Mouse (Mus musculus) liver, embryonic 13.5 days (tissue): ENCODE data around the gene Afg1l. TPM values are rescaled to one million over a fixed set of nuclear protein-coding genes. Genes with fewer than 3 reads are reported as not detected.
A peak's percentile ranks its signal among the peaks of the same experiment; 100 is the strongest.

Experiments used
- ATAC-seq: fragments of 200-750 bp; cut with Nextera tagmentation; 2 replicates; pipeline ENCODE4 v1.8.0; 2017; ENCODE audit warnings: low read depth, mild to moderate bottlenecking, moderate number of reproducible peaks, moderate library complexity
- DNase-seq: peaks from one replicate; pipeline ENCODE4 v3.0.0; 2022
- H3K27ac ChIP-seq: fragments of 300-500 bp; sonication (generic); 2 replicates; pipeline ENCODE4 v1.5.1; 2015; ENCODE audit warnings: moderate library complexity, mild to moderate bottlenecking, inconsistent platforms
- H3K27me3 ChIP-seq: fragments of 300-500 bp; sonication (generic); 2 replicates; pipeline ENCODE4 v1.6.1; 2015; ENCODE audit warnings: mild to moderate bottlenecking, inconsistent platforms
- H3K36me3 ChIP-seq: fragments of 300-500 bp; sonication (generic); 2 replicates; pipeline ENCODE4 v1.6.1; 2015; ENCODE audit warnings: mild to moderate bottlenecking, inconsistent platforms
- H3K4me1 ChIP-seq: fragments of 300-500 bp; sonication (generic); replicated peaks from 2 replicates; pipeline ENCODE4 v1.6.1; 2015; ENCODE audit warnings: inconsistent platforms
- H3K4me2 ChIP-seq: fragments of 300-500 bp; sonication (generic); 2 replicates; pipeline ENCODE4 v1.6.1; 2015; ENCODE audit warnings: inconsistent platforms, mild to moderate bottlenecking, moderate library complexity
- H3K4me3 ChIP-seq: fragments of 300-500 bp; sonication (generic); replicated peaks from 2 replicates; pipeline ENCODE4 v1.5.1; 2015; ENCODE audit warnings: mild to moderate bottlenecking, inconsistent platforms
- H3K9ac ChIP-seq: fragments of 300-500 bp; sonication (generic); 2 replicates; pipeline ENCODE4 v1.6.1; 2015; ENCODE audit warnings: mild to moderate bottlenecking, inconsistent platforms
- H3K9me3 ChIP-seq: fragments of 300-500 bp; sonication (generic); replicated peaks from 2 replicates; pipeline ENCODE4 v1.6.1; 2016; ENCODE audit warnings: inconsistent platforms
- WGBS: fragments of 180-500 bp; shearing (Covaris S2); methylation state at CpG from one replicate; pipeline ENCODE4 v1.1.7; 2015; ENCODE audit not compliant: insufficient replicate concordance; 5-methylcytosine and 5-hydroxymethylcytosine counted together
- polyA plus RNA-seq: library from polyadenylated mRNA; unstranded; fragments of >200 nt; fragmentation: Nextera tagmentation; extraction: Ambion mirVana; gene quantifications from 2 replicates; pipeline ENCODE4 v1.2.1, GENCODE M21; 2015

Gene Afg1l
- polyA plus RNA-seq, 1 experiment from 2014 or later = 2.4 TPM

GRCm38 (mm10) chr10:42502349-42503111 is 24.2 kb upstream of the Afg1l start:
- peak overlapping the region; percentile 99 for H3K27ac ChIP-seq
- H3K4me1 ChIP-seq = peaks cover 70% of the 10 kb centered on the region
- peak overlapping the region; percentile 99 for H3K9ac ChIP-seq
- no peaks in the 10 kb centered on the region for H3K27me3 ChIP-seq
- DNase-seq = peak; percentile 59
- peak overlapping the region; percentile 94 for H3K4me3 ChIP-seq
- peaks cover 16% of the 10 kb centered on the region for H3K36me3 ChIP-seq
- no peaks in the 10 kb centered on the region for H3K9me3 ChIP-seq
- WGBS = under 1% methylated on average over 55 of the region's 55 CpGs
- ATAC-seq = peak; percentile 44
- peak overlapping the region; percentile 77 for H3K4me2 ChIP-seq

- WGBS = under 1% methylated on average over 65 of the region's 68 CpGs
- peak within 1 kb of the TSS; percentile 99 for H3K27ac ChIP-seq
- H3K36me3 ChIP-seq = peaks cover 9% of the 10 kb centered on the region; the same call in 1 of the 2 replicates
- H3K27me3 ChIP-seq = no peaks in the 10 kb centered on the region
- H3K9me3 ChIP-seq = no peaks in the 10 kb centered on the region
- peak within 1 kb of the TSS; percentile 99 for H3K9ac ChIP-seq
- peak within 1 kb of the TSS; percentile 94 for H3K4me3 ChIP-seq
- H3K4me2 ChIP-seq = peak within 1 kb of the TSS; percentile 77
- DNase-seq = peak; percentile 99
- ATAC-seq = peak; percentile 97
- H3K4me1 ChIP-seq = peaks cover 63% of the 10 kb centered on the region
Observed at GRCm38 (mm10) chr10:42501775-42502348, 23.5 kb upstream of the Afg1l start, which contains the start of gene Snx3. Gene Snx3 (plus strand): TSS chr10:42502030.

- peaks cover 6% of the 10 kb centered on the region; the same call in 1 of the 2 replicates for H3K36me3 ChIP-seq
- peak overlapping the region; percentile 99 for H3K27ac ChIP-seq
- no peaks in the 10 kb centered on the region for H3K27me3 ChIP-seq
- no peak for DNase-seq
- WGBS = 64% methylated on average over 5 of the region's 5 CpGs
- H3K4me1 ChIP-seq = peaks cover 58% of the 10 kb centered on the region
- ATAC-seq = no peak
- H3K4me3 ChIP-seq = peak overlapping the region; percentile 94
- H3K9ac ChIP-seq = peak overlapping the region; percentile 99
- peak overlapping the region; percentile 77 for H3K4me2 ChIP-seq
- H3K9me3 ChIP-seq = no peaks in the 10 kb centered on the region
Observed at GRCm38 (mm10) chr10:42501161-42501560, 22.8 kb upstream of the Afg1l start.

- H3K27me3 ChIP-seq = no peaks in the 10 kb centered on the region
- no peak for DNase-seq
- no peak for ATAC-seq
- H3K9ac ChIP-seq = peak overlapping the region; percentile 99; the same call in 1 of the 2 replicates
- H3K36me3 ChIP-seq = peaks cover 6% of the 10 kb centered on the region; the same call in 1 of the 2 replicates
- H3K9me3 ChIP-seq = no peaks in the 10 kb centered on the region
- no peak overlapping the region for H3K4me3 ChIP-seq
- H3K4me1 ChIP-seq = peaks cover 53% of the 10 kb centered on the region
- H3K27ac ChIP-seq = peak overlapping the region; percentile 99
- H3K4me2 ChIP-seq = peak overlapping the region; percentile 77
- 86% methylated on average over 8 of the region's 8 CpGs for WGBS
Observed at GRCm38 (mm10) chr10:42500611-42501010, 22.2 kb upstream of the Afg1l start.

GRCm38 (mm10) chr10:42493000-42493399 is 14.6 kb upstream of the Afg1l start:
- Histone ChIP-seq H3K27ac (no peak overlapping the region), H3K27me3 (no peaks in the 10 kb centered on the region), H3K4me1 (peaks cover 21% of the 10 kb centered on the region), H3K9ac (no peak overlapping the region), H3K4me2 (no peak overlapping the region), H3K4me3 (no peak overlapping the region), H3K9me3 (no peaks in the 10 kb centered on the region), H3K36me3 (no peaks in the 10 kb centered on the region)
- no peak for DNase-seq
- no peak for ATAC-seq
- WGBS = 46% methylated on average over 4 of the region's 4 CpGs

GRCm38 (mm10) chr10:42492027-42492771 is 13.8 kb upstream of the Afg1l start:
- ATAC-seq (no peak), DNase-seq (no peak)
- Histone ChIP-seq H3K4me1 (peaks cover 19% of the 10 kb centered on the region), H3K9ac (no peak overlapping the region), H3K9me3 (no peaks in the 10 kb centered on the region), H3K4me3 (no peak overlapping the region), H3K4me2 (no peak overlapping the region), H3K36me3 (no peaks in the 10 kb centered on the region), H3K27me3 (no peaks in the 10 kb centered on the region), H3K27ac (no peak overlapping the region)
- WGBS = 76% methylated on average over 10 of the region's 10 CpGs

- Histone ChIP-seq H3K27me3 (no peaks in the 10 kb centered on the region), H3K4me3 (no peak overlapping the region), H3K4me1 (peaks cover 19% of the 10 kb centered on the region), H3K9me3 (no peaks in the 10 kb centered on the region), H3K4me2 (no peak overlapping the region), H3K27ac (no peak overlapping the region), H3K36me3 (no peaks in the 10 kb centered on the region), H3K9ac (no peak overlapping the region)
- DNase-seq = no peak
- ATAC-seq = no peak
- 15% methylated on average over 1 of the region's 1 CpGs for WGBS
Observed at GRCm38 (mm10) chr10:42491158-42491557, 12.8 kb upstream of the Afg1l start.

GRCm38 (mm10) chr10:42488606-42489296 is 10.4 kb upstream of the Afg1l start:
- no peaks in the 10 kb centered on the region for H3K9me3 ChIP-seq
- ATAC-seq (0 out of 2 replicates have a peak, but pooled peaks have one; percentile 31), DNase-seq (no peak)
- 35% methylated on average over 8 of the region's 8 CpGs for WGBS
- no peak overlapping the region for H3K4me3 ChIP-seq
- no peak overlapping the region for H3K9ac ChIP-seq
- H3K27me3 ChIP-seq = no peaks in the 10 kb centered on the region
- H3K27ac ChIP-seq = no peak overlapping the region
- no peak overlapping the region for H3K4me2 ChIP-seq
- H3K36me3 ChIP-seq = no peaks in the 10 kb centered on the region
- H3K4me1 ChIP-seq = peaks cover 19% of the 10 kb centered on the region

- 49% methylated on average over 4 of the region's 4 CpGs for WGBS
- H3K9me3 ChIP-seq = no peaks in the 10 kb centered on the region
- H3K27ac ChIP-seq = peak overlapping the region; percentile 97; the same call in 1 of the 2 replicates
- no peak overlapping the region for H3K9ac ChIP-seq
- H3K36me3 ChIP-seq = no peaks in the 10 kb centered on the region
- no peak overlapping the region for H3K4me2 ChIP-seq
- H3K4me1 ChIP-seq = peaks cover 61% of the 10 kb centered on the region
- H3K4me3 ChIP-seq = no peak overlapping the region
- H3K27me3 ChIP-seq = no peaks in the 10 kb centered on the region
- ATAC-seq = peak; percentile 36
- peak; percentile 35 for DNase-seq
Observed at GRCm38 (mm10) chr10:42480719-42481118, 2.4 kb upstream of the Afg1l start.

GRCm38 (mm10) chr10:42477550-42478340 is 620 bp downstream of the Afg1l start:
- WGBS = 7% methylated on average over 25 of the region's 25 CpGs
- peak overlapping the region; percentile 91 for H3K4me2 ChIP-seq
- no peaks in the 10 kb centered on the region for H3K27me3 ChIP-seq
- no peaks in the 10 kb centered on the region; the same call in 1 of the 2 replicates for H3K9me3 ChIP-seq
- ATAC-seq (peak; percentile 18; the same call in 1 of the 2 replicates), DNase-seq (no peak)
- H3K36me3 ChIP-seq = no peaks in the 10 kb centered on the region
- H3K4me3 ChIP-seq = peak overlapping the region; percentile 84
- peak overlapping the region; percentile 97 for H3K27ac ChIP-seq
- peaks cover 62% of the 10 kb centered on the region for H3K4me1 ChIP-seq
- H3K9ac ChIP-seq = peak overlapping the region; percentile 92
